Mouse (Mus musculus) effector memory CD4-positive, alpha-beta T cell, adult 5 months (primary cell): Measurements from ENCODE around the gene Mad2l2. TPM values are rescaled to one million over a fixed set of nuclear protein-coding genes. Genes with fewer than 3 reads are reported as not detected.

Source experiments
- polyA plus RNA-seq: library from polyadenylated mRNA; unstranded; fragments of 100-300 nt; shearing (Covaris generic); gene quantifications from one replicate; pipeline ENCODE4 v1.2.1, GENCODE M21; 2017

Mad2l2 gene
- polyA plus RNA-seq = 30.8 TPM

DNA sequence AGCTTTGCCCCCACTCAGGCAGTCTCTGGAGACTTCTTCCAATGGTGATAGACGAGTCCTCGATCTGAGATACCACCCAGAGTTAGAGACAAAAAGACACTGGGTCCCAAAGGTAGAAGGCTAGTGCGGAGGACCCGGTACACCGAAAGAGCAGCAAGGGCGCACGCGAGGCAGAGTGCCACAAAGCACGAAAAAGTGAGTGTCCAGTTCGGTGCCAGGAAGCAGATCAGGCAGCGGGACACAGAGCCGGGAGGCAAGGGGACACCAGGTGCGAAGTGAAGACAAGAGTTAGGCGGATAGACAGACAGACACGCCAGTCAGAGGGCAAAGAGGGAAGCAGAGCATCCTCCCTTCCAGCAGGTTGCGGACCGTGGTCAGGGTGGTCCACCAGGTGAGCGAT is at the start of gene Mad2l2:
Gene Mad2l2 (plus strand): TSS at position 252 of the 400 bp plus-strand sequence.

DNA sequence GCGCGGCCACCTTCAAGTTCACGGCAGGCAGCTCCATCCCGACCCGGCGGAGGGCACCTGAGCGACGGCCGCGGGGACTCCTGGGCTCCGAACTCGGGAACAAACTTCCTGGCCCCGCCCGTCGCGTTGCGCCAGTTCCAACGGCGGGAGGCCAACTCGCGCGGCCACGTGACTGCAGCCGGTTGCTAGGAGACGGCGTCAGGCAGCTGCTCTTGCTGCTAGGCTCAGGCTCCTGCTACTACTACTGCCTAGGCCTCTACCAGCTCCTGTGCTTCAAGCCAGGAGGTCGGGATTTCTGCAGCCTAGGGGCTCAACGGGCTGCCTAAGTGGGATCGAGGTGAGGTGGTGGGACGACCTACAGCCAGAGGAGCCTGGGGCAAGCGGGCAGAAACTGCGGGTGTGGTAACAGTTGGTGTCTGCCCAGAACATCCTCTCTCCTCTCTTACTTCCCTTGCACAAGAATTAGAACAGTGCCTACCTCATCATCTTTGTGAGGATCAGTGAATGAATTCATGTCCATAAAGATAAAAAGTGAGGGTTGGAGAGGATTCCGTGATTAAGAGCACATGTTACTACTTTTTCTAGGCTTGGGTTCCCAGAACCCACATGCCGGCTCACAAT is 42.2 kb upstream of the Mad2l2 start, which contains the start of gene Agtrap:
Gene Agtrap (minus strand): TSS at position 125 of the 621 bp plus-strand sequence.

GRCm38 (mm10) chr4:148130561-148131413 is 603 bp downstream of the Mad2l2 start, which contains the start of gene Draxin:
Gene Draxin (minus strand): TSS chr4:148130698.

DNA sequence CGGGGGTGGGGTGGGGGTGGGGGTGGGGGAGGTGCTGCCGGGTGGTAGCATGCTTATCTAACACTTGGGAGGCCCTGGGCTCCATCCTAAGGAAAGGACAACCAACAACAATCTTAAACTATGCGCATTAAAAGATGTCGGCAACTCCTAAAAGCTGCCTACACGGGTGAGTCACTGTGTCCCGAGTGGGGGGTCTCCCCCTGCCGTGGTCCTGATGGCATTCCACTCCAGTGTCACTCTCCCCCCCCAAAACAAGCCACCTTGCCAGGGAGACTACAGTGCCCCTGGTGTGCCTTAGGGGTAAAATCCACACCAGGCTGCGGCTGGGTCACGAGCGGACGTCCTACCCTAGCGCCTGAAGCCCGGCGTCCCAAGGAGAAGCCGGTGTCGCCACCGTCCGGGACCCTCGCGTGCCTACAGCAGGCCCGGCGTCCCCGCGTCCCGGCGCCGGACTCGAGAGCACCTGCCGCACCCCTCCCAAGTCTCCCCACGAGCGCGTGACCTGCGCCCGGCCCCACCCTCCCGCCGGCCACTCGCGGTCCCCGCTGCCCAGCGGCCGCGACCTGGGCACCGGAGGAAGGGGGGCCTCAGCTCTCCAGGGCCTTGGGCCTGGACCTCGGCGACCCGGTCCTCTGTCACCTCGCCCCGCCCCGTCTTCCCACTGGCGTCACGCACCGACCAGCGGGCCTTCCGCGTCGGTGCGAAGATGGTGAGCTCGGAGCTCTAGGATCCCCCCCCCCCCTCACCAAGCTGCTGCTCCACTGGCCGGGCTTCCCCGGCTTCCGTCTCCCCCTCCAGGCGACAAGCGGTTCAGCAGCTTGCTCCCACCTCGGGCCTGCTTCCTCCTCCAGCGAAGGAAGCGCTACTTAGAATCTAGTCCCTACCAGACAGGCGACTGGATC is 21.3 kb downstream of the Mad2l2 start, which contains the start of gene Fbxo6:
Gene Fbxo6 (minus strand): TSS at position 874 of the 902 bp plus-strand sequence.

DNA sequence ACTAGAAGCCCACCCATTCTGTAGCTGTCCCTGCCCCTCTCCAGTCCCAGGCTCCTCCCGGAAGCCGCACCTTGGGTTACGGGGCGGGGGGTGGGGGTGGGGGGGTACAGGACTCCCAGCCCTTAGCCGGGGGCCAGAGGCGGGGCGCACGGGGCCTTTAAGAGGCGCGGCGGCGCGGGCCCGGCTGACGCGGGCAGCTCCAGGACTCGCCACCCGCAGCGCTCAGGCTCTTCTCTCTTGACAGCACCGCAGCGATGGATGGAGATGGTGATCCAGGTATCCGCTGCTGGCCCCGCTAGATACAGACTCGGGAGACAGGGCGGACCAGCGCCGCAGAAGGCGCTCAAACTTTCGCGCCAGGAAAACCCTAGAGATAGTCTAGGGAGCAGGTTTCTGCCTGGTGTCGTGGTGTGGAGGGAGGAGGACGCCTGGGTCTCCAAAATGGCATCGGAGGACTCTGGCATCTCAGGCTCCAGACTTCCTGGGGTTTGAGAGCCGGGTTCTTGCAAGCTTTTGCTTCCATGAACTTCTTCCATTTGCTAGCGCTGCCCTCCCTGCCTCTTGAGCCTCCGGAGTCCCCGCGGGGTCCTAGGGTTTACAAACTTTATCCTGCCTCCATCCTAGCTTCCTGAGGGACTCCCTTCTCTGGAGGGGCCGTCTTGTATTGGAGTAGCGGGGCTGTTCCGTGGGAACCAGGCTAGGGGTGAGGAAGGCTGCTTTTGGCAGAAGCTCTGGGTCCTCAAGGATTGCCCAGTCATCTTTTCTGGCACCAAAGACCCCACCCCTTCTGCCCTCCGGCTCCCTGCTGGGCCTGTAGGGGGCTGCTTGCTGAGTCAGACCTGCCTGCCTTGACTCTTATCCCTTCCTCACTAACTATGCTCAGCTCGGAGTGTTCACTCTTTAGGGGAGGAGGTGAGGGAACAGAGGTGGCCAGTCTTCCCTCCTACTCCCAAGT is 30.5 kb downstream of the Mad2l2 start, which contains the start of the genes Fbxo44 and Fbxo2:
Gene Fbxo44 (minus strand): TSS at position 47 of the 955 bp plus-strand sequence.
Gene Fbxo2 (plus strand): TSS at position 186 of the 955 bp plus-strand sequence.

Other genes with a start within 250 kb of the Mad2l2 start
- 30.7 TPM for gene Mfn2, start 225.7 kb upstream of the Mad2l2 start, polyA plus RNA-seq
- 4.0 TPM for gene Plod1, start 193.6 kb upstream of the Mad2l2 start, polyA plus RNA-seq
- gene 2510039O18Rik, start 189.5 kb upstream of the Mad2l2 start, polyA plus RNA-seq = 81.7 TPM
- gene Nppb, start 144.6 kb upstream of the Mad2l2 start, polyA plus RNA-seq = not detected
- not detected for gene Nppa, start 129.7 kb upstream of the Mad2l2 start, polyA plus RNA-seq
- 11.0 TPM for gene Clcn6, start 91.6 kb upstream of the Mad2l2 start, polyA plus RNA-seq
- 30.3 TPM for gene Mthfr, start 91.3 kb upstream of the Mad2l2 start, polyA plus RNA-seq
- gene Agtrap, start 42.4 kb upstream of the Mad2l2 start, polyA plus RNA-seq = 11.3 TPM
- not detected for gene Draxin, start 314 bp downstream of the Mad2l2 start, polyA plus RNA-seq
- gene Fbxo6, start 21.8 kb downstream of the Mad2l2 start, polyA plus RNA-seq = 30.0 TPM
- 4.5 TPM for gene Fbxo44, start 30.1 kb downstream of the Mad2l2 start, polyA plus RNA-seq
- 0.29 TPM for gene Fbxo2, start 30.2 kb downstream of the Mad2l2 start, polyA plus RNA-seq
- gene Disp3, start 157.6 kb downstream of the Mad2l2 start, polyA plus RNA-seq = not detected